Mouse (Mus musculus): ENCODE measurements around the gene Spon1. TPM values are rescaled to one million over a fixed set of nuclear protein-coding genes. Genes with fewer than 3 reads are reported as not detected.
A peak's percentile ranks its signal among the peaks of the same experiment; 100 is the strongest.

Gene Spon1
- 12.3 and 16.7 TPM in 2 replicates for polyA plus RNA-seq (2012; rRNA removed)

- no peak for DNase-seq (ENCODE audit: low read depth)
Observed at GRCm38 (mm10) chr7:113765667-113766497, at the start of gene Spon1. Gene Spon1 (plus strand): TSS chr7:113765998.

- DNase-seq (ENCODE audit: low read depth): no peak
Observed at GRCm38 (mm10) chr7:113721994-113722393, 43.8 kb upstream of the Spon1 start.

GRCm38 (mm10) chr7:113723905-113724304, 41.9 kb upstream of the Spon1 start:
- no peak for DNase-seq (ENCODE audit: low read depth)

GRCm38 (mm10) chr7:113727999-113728713, 37.6 kb upstream of the Spon1 start:
- DNase-seq (ENCODE audit: low read depth): no peak

- no peak for DNase-seq (ENCODE audit: low read depth)
Observed at GRCm38 (mm10) chr7:113728926-113729325, 36.9 kb upstream of the Spon1 start.

- DNase-seq (ENCODE audit: low read depth): no peak
Observed at GRCm38 (mm10) chr7:113730406-113731247, 35.2 kb upstream of the Spon1 start.

- peak; percentile 13 for DNase-seq (ENCODE audit: low read depth)
Observed at GRCm38 (mm10) chr7:113737790-113738362, 27.9 kb upstream of the Spon1 start.

- DNase-seq (ENCODE audit: low read depth): peak; percentile 8
Observed at GRCm38 (mm10) chr7:113739181-113739580, 26.6 kb upstream of the Spon1 start.

GRCm38 (mm10) chr7:113742644-113743043, 23.2 kb upstream of the Spon1 start:
- DNase-seq (ENCODE audit: low read depth): no peak

GRCm38 (mm10) chr7:113743982-113744381, 21.8 kb upstream of the Spon1 start:
- DNase-seq (ENCODE audit: low read depth): no peak

GRCm38 (mm10) chr7:113756616-113757015, 9.2 kb upstream of the Spon1 start:
- DNase-seq (ENCODE audit: low read depth): no peak

GRCm38 (mm10) chr7:113759212-113759611, 6.6 kb upstream of the Spon1 start:
- DNase-seq (ENCODE audit: low read depth): no peak

GRCm38 (mm10) chr7:113765133-113765532, 665 bp upstream of the Spon1 start:
- no peak for DNase-seq (ENCODE audit: low read depth)

GRCm38 (mm10) chr7:113766498-113766941, 722 bp downstream of the Spon1 start:
- DNase-seq (ENCODE audit: low read depth): no peak

- DNase-seq (ENCODE audit: low read depth): no peak
Observed at GRCm38 (mm10) chr7:113767546-113767945, 1.7 kb downstream of the Spon1 start.

- DNase-seq (ENCODE audit: low read depth): no peak
Observed at GRCm38 (mm10) chr7:113768174-113768935, 2.6 kb downstream of the Spon1 start.

GRCm38 (mm10) chr7:113769281-113769680, 3.5 kb downstream of the Spon1 start:
- DNase-seq (ENCODE audit: low read depth): no peak

- DNase-seq (ENCODE audit: low read depth): no peak
Observed at GRCm38 (mm10) chr7:113772135-113772534, 6.3 kb downstream of the Spon1 start.

- no peak for DNase-seq (ENCODE audit: low read depth)
Observed at GRCm38 (mm10) chr7:113773436-113773835, 7.6 kb downstream of the Spon1 start.

- no peak for DNase-seq (ENCODE audit: low read depth)
Observed at GRCm38 (mm10) chr7:113774039-113774438, 8.2 kb downstream of the Spon1 start.

- no peak for DNase-seq (ENCODE audit: low read depth)
Observed at GRCm38 (mm10) chr7:113774906-113775305, 9.1 kb downstream of the Spon1 start.
